Mouse (Mus musculus) embryo, embryonic 11.5 days (tissue): ENCODE data around the gene Olfr310.

ENCODE experiments used
- DNase-seq: peaks from one replicate; pipeline ENCODE4 v3.0.0-alpha.2; 2012; ENCODE audit warnings: low read depth, low spot score

Olfr310 gene

GRCm38 (mm10) chr7:86277072-86277471 lies at the start of gene Olfr310:
Gene Olfr310, minus strand, starts transcription at chr7:86277172.
- no peak for DNase-seq

- no peak for DNase-seq
Measured at GRCm38 (mm10) chr7:86325530-86325929, 48.6 kb upstream of the Olfr310 start, which contains the start of gene Olfr308. Gene Olfr308, minus strand, starts transcription at chr7:86325630.

GRCm38 (mm10) chr7:86321323-86321722 lies 44.4 kb upstream of the Olfr310 start:
- no peak for DNase-seq

- DNase-seq = no peak
Measured at GRCm38 (mm10) chr7:86313608-86314007, 36.6 kb upstream of the Olfr310 start, which contains the start of gene Olfr309. Gene Olfr309, minus strand, starts transcription at chr7:86313708.

- DNase-seq = no peak
Measured at GRCm38 (mm10) chr7:86246208-86246607, 30.8 kb downstream of the Olfr310 start, which contains the start of gene Vmn2r76. Gene Vmn2r76, minus strand, starts transcription at chr7:86246308.
